Mouse (Mus musculus) lung, postnatal 0 days (tissue): Measurements from ENCODE around the gene Gigyf2. TPM values are rescaled to one million over a fixed set of nuclear protein-coding genes. Genes with fewer than 3 reads are reported as not detected.
A peak's percentile ranks its signal among the peaks of the same experiment; 100 is the strongest.

Experiments used
- ATAC-seq: fragments of 200-750 bp; cut with Nextera tagmentation; 2 replicates; pipeline ENCODE4 v1.8.0; 2017; ENCODE audit warnings: moderate library complexity
- DNase-seq: peaks from one replicate; pipeline ENCODE4 v3.0.0-alpha.2; 2016; ENCODE audit warnings: low spot score
- H3K27ac ChIP-seq: fragments of 300-500 bp; sonication (generic); 2 replicates; pipeline ENCODE4 v1.5.1; 2014; ENCODE audit warnings: antibody characterized with exemption, mild to moderate bottlenecking, low read length, mixed read lengths
- H3K27me3 ChIP-seq: fragments of 300-500 bp; sonication (generic); replicated peaks from 2 replicates; pipeline ENCODE4 v1.6.1; 2014; ENCODE audit warnings: low read length, mixed read lengths; ENCODE audit not compliant: insufficient read depth
- H3K36me3 ChIP-seq: fragments of 300-500 bp; sonication (generic); 2 replicates; pipeline ENCODE4 v1.6.1; 2014; ENCODE audit warnings: low read length, mixed read lengths; ENCODE audit not compliant: insufficient read depth
- H3K4me1 ChIP-seq: fragments of 300-500 bp; sonication (generic); 2 replicates; pipeline ENCODE4 v1.6.1; 2014; ENCODE audit warnings: antibody characterized with exemption, low read depth, low read length, mixed read lengths; ENCODE audit not compliant: insufficient read depth
- H3K4me2 ChIP-seq: fragments of 300-500 bp; sonication (generic); replicated peaks from 2 replicates; pipeline ENCODE4 v1.6.1; 2014; ENCODE audit warnings: low read depth, mild to moderate bottlenecking, low read length, moderate library complexity, mixed read lengths
- H3K4me3 ChIP-seq: fragments of 300-500 bp; sonication (generic); 2 replicates; pipeline ENCODE4 v1.5.1; 2014; ENCODE audit warnings: low read depth, low read length
- H3K9ac ChIP-seq: fragments of 300-500 bp; sonication (generic); replicated peaks from 2 replicates; pipeline ENCODE4 v1.6.1; 2014; ENCODE audit warnings: low read depth, mild to moderate bottlenecking
- H3K9me3 ChIP-seq: fragments of 300-500 bp; sonication (generic); 2 replicates; pipeline ENCODE4 v1.6.1; 2016; ENCODE audit warnings: low read length, mixed read lengths
- CTCF ChIP-seq: IDR thresholded peaks from 2 replicates; pipeline ENCODE4 v1.5.1; 2016; ENCODE audit warnings: antibody characterized with exemption, mild to moderate bottlenecking
- EP300 ChIP-seq: IDR thresholded peaks from 2 replicates; pipeline ENCODE4 v1.6.1; 2016; ENCODE audit warnings: antibody characterized with exemption, mild to moderate bottlenecking, control low read depth
- WGBS: fragments of 180-500 bp; shearing (Covaris S2); extraction: QIAGEN DNeasy Blood & Tissue Kit; methylation state at CpG from one replicate; pipeline ENCODE4 v1.1.7; 2014; 5-methylcytosine and 5-hydroxymethylcytosine counted together
- polyA plus RNA-seq: library from polyadenylated mRNA; unstranded; fragments of >200 nt; fragmentation: Nextera tagmentation; extraction: Ambion mirVana; gene quantifications from 2 replicates; pipeline ENCODE4 v1.2.1, GENCODE M21; 2015

Gigyf2 gene
- polyA plus RNA-seq, 1 experiment from 2014 or later: 29.6 TPM

- no peak overlapping the region for H3K4me2 ChIP-seq
- no peaks in the 10 kb centered on the region for H3K36me3 ChIP-seq
- no peaks in the 10 kb centered on the region for H3K4me1 ChIP-seq
- ATAC-seq: no peak
- DNase-seq: no peak
- WGBS: 67% methylated on average over 8 of the region's 8 CpGs
- H3K27ac ChIP-seq: no peak overlapping the region
- no peaks in the 10 kb centered on the region for H3K27me3 ChIP-seq
- no peak overlapping the region for H3K4me3 ChIP-seq
- H3K9me3 ChIP-seq: no peaks in the 10 kb centered on the region
- no peak overlapping the region for H3K9ac ChIP-seq
- TF ChIP-seq EP300 (no peak), CTCF (no peak)
These were observed 35.4 kb upstream of the Gigyf2 start for GRCm38 (mm10) chr1:87291416-87291815.

GRCm38 (mm10) chr1:87292420-87293190 is 34.2 kb upstream of the Gigyf2 start:
- no peaks in the 10 kb centered on the region for H3K36me3 ChIP-seq
- H3K4me2 ChIP-seq: no peak overlapping the region
- no peak overlapping the region for H3K4me3 ChIP-seq
- WGBS: 56% methylated on average over 15 of the region's 15 CpGs
- ATAC-seq (0 out of 2 replicates have a peak, but pooled peaks have one; percentile 26), DNase-seq (peak; percentile 40)
- no peak overlapping the region for H3K27ac ChIP-seq
- TF ChIP-seq EP300 (no peak), CTCF (peak; percentile 57)
- H3K9me3 ChIP-seq: no peaks in the 10 kb centered on the region
- H3K9ac ChIP-seq: no peak overlapping the region
- no peaks in the 10 kb centered on the region for H3K27me3 ChIP-seq
- no peaks in the 10 kb centered on the region for H3K4me1 ChIP-seq

GRCm38 (mm10) chr1:87294063-87294710 is 32.6 kb upstream of the Gigyf2 start:
- Histone ChIP-seq H3K36me3 (no peaks in the 10 kb centered on the region), H3K27me3 (no peaks in the 10 kb centered on the region), H3K9me3 (no peaks in the 10 kb centered on the region), H3K4me1 (no peaks in the 10 kb centered on the region), H3K4me2 (no peak overlapping the region), H3K9ac (no peak overlapping the region), H3K4me3 (no peak overlapping the region), H3K27ac (no peak overlapping the region)
- no peak for DNase-seq
- 60% methylated on average over 4 of the region's 4 CpGs for WGBS
- ATAC-seq: no peak
- TF ChIP-seq CTCF (no peak), EP300 (no peak)

GRCm38 (mm10) chr1:87294951-87295350 is 31.8 kb upstream of the Gigyf2 start:
- Histone ChIP-seq H3K4me3 (no peak overlapping the region), H3K9me3 (no peaks in the 10 kb centered on the region), H3K36me3 (no peaks in the 10 kb centered on the region), H3K4me1 (no peaks in the 10 kb centered on the region), H3K27me3 (no peaks in the 10 kb centered on the region), H3K9ac (no peak overlapping the region), H3K27ac (no peak overlapping the region), H3K4me2 (no peak overlapping the region)
- ATAC-seq (no peak), DNase-seq (no peak)
- 39% methylated on average over 4 of the region's 4 CpGs for WGBS
- TF ChIP-seq EP300 (no peak), CTCF (no peak)

- DNase-seq (no peak), ATAC-seq (no peak)
- H3K9me3 ChIP-seq: no peaks in the 10 kb centered on the region
- H3K27ac ChIP-seq: no peak overlapping the region
- no peaks in the 10 kb centered on the region for H3K36me3 ChIP-seq
- H3K9ac ChIP-seq: no peak overlapping the region
- H3K4me1 ChIP-seq: no peaks in the 10 kb centered on the region
- H3K4me2 ChIP-seq: no peak overlapping the region
- TF ChIP-seq EP300 (no peak), CTCF (no peak)
- 83% methylated on average over 10 of the region's 10 CpGs for WGBS
- no peak overlapping the region for H3K4me3 ChIP-seq
- no peaks in the 10 kb centered on the region for H3K27me3 ChIP-seq
These were observed 29.4 kb upstream of the Gigyf2 start for GRCm38 (mm10) chr1:87297346-87297925.
